Mouse (Mus musculus) myocyte (in vitro differentiated cells): ENCODE data around the gene Il1b. TPM values are rescaled to one million over a fixed set of nuclear protein-coding genes. Genes with fewer than 3 reads are reported as not detected.
A peak's percentile ranks its signal among the peaks of the same experiment; 100 is the strongest.

Experiments used
- H3K27me3 ChIP-seq: one replicate; pipeline ENCODE4 v1.6.1; 2011; ENCODE audit not compliant: control insufficient read depth, insufficient read depth, insufficient read length
- H3K36me3 ChIP-seq: one replicate; pipeline ENCODE4 v1.6.1; 2011; ENCODE audit not compliant: control insufficient read depth, insufficient read depth
- H3K4me2 ChIP-seq: one replicate; pipeline ENCODE4 v1.6.1; 2011; ENCODE audit warnings: low read depth, control low read depth
- H3K4me3 ChIP-seq: one replicate; pipeline ENCODE4 v1.5.1; 2011; ENCODE audit warnings: mild to moderate bottlenecking, control low read depth, moderate library complexity
- H3K79me2 ChIP-seq: one replicate; pipeline ENCODE4 v1.6.1; 2011; ENCODE audit not compliant: control insufficient read depth, insufficient read depth
- H3ac ChIP-seq: one replicate; pipeline ENCODE4 v1.6.1; 2011; ENCODE audit not compliant: control insufficient read depth, insufficient read length
- CEBPB ChIP-seq: IDR thresholded peaks from 2 replicates; pipeline ENCODE4 v1.6.1; 2011; ENCODE audit warnings: mild to moderate bottlenecking, moderate library complexity; ENCODE audit not compliant: poor library complexity, insufficient read depth, severe bottlenecking
- E2F4 ChIP-seq: IDR thresholded peaks from one replicate; pipeline ENCODE4 v1.6.1; 2011; ENCODE audit warnings: mild to moderate bottlenecking, control low read depth, moderate library complexity; ENCODE audit not compliant: insufficient read depth
- MAX ChIP-seq: IDR thresholded peaks from one replicate; pipeline ENCODE4 v1.6.1; 2011; ENCODE audit warnings: low read depth, mild to moderate bottlenecking, control low read depth
- MYOD1 ChIP-seq, 3 experiments: IDR thresholded peaks; one replicate each; pipeline ENCODE4 v1.6.1; 2011; ENCODE audit warnings: control low read depth in 2 of 3, low read depth in 2 of 3, mild to moderate bottlenecking in 2 of 3, moderate library complexity in 1 of 3; ENCODE audit not compliant: insufficient read length in 2 of 3, control insufficient read depth in 1 of 3
- MYOG ChIP-seq, 3 experiments: IDR thresholded peaks; one replicate each; pipeline ENCODE4 v1.6.1; 2011; ENCODE audit warnings: control low read depth in 2 of 3, low read depth in 2 of 3, mild to moderate bottlenecking in 2 of 3; ENCODE audit not compliant: insufficient read length in 2 of 3, control insufficient read depth in 1 of 3, insufficient read depth in 1 of 3
- POLR2A ChIP-seq: IDR thresholded peaks from one replicate; pipeline ENCODE4 v1.6.1; 2011; ENCODE audit warnings: low read depth, mild to moderate bottlenecking, control low read depth, moderate library complexity; ENCODE audit not compliant: insufficient read length
- POLR2AphosphoS2 ChIP-seq: IDR thresholded peaks from one replicate; pipeline ENCODE4 v1.6.1; 2011; ENCODE audit warnings: low read depth, control low read depth; ENCODE audit not compliant: insufficient read length
- REST ChIP-seq: IDR thresholded peaks from one replicate; pipeline ENCODE4 v1.6.1; 2011; ENCODE audit warnings: mild to moderate bottlenecking, control low read depth, moderate library complexity; ENCODE audit not compliant: insufficient read depth, insufficient read length
- SRF ChIP-seq: IDR thresholded peaks from one replicate; pipeline ENCODE4 v1.6.1; 2011; ENCODE audit warnings: low read depth; ENCODE audit not compliant: control insufficient read depth, insufficient read length
- TCF12 ChIP-seq: IDR thresholded peaks from one replicate; pipeline ENCODE4 v1.6.1; 2011; ENCODE audit warnings: mild to moderate bottlenecking, control low read depth; ENCODE audit not compliant: poor library complexity, insufficient read depth, severe bottlenecking
- TCF3 ChIP-seq: IDR thresholded peaks from one replicate; pipeline ENCODE4 v1.6.1; 2011; ENCODE audit warnings: low read depth, control low read depth; ENCODE audit not compliant: insufficient read length
- USF1 ChIP-seq: IDR thresholded peaks from one replicate; pipeline ENCODE4 v1.6.1; 2011; ENCODE audit warnings: low read depth, mild to moderate bottlenecking, control low read depth, moderate library complexity
- polyA plus RNA-seq: library from polyadenylated mRNA; unstranded; fragments of >200 nt; fragmentation: generic; extraction: Trizol; gene quantifications from one replicate; pipeline ENCODE4 v1.2.1, GENCODE M21; 2012; ENCODE audit warnings: missing spikeins

The Il1b gene
- polyA plus RNA-seq, 1 experiment = 0.47 TPM

DNA sequence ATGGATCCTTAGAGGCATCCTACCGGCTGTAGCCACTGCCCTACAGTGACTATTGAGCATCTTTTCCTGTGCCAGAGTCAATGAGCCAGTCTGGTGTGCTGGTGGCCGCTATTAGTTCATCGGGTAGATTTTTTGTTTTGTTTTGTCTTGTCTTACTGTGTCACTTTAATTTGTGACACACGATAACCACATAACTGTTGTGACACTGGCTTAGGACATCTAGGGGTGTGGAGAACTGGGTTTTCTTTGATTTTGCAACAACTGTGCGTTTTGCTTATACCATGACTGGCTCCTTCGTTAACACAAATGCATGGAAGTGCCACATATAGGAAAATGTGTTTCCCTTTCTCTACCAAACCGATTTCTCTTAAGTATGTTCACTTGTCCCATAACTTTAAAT lies 39.4 kb upstream of the Il1b start:
- TF ChIP-seq USF1 = no peak
- no peak for TF ChIP-seq CEBPB
- no peak for TF ChIP-seq SRF
- TF ChIP-seq TCF3 = no peak
- no peak for TF ChIP-seq MAX
- no peak for TF ChIP-seq TCF12
- no peak for TF ChIP-seq REST
- TF ChIP-seq POLR2A = no peak
- no peak for TF ChIP-seq MYOD1 (IDR thresholded peaks at IDR 0.05; ENCODE audit: control insufficient read depth in 1 of 3, insufficient read length in 2 of 3, low read depth in 2 of 3)
- no peak for TF ChIP-seq MYOG (IDR thresholded peaks at IDR 0.05; ENCODE audit: control insufficient read depth in 1 of 3, insufficient read depth in 1 of 3, insufficient read length in 2 of 3, low read depth in 2 of 3)
- no peak overlapping the region for H3ac ChIP-seq
- no peak overlapping the region for H3K4me3 ChIP-seq
- H3K79me2 ChIP-seq = no peaks in the 10 kb centered on the region
- H3K36me3 ChIP-seq = no peaks in the 10 kb centered on the region
- H3K27me3 ChIP-seq = no peaks in the 10 kb centered on the region
- no peak overlapping the region for H3K4me2 ChIP-seq

GRCm38 (mm10) chr2:129408476-129408875 lies 37.5 kb upstream of the Il1b start:
- Histone ChIP-seq H3K4me3 (no peak overlapping the region), H3K27me3 (no peaks in the 10 kb centered on the region), H3K79me2 (no peaks in the 10 kb centered on the region), H3ac (no peak overlapping the region), H3K4me2 (peak overlapping the region; percentile 70), H3K36me3 (no peaks in the 10 kb centered on the region)
- no peak for TF ChIP-seq USF1
- TF ChIP-seq TCF3 = no peak

- no peak overlapping the region for H3ac ChIP-seq
- no peak overlapping the region for H3K4me2 ChIP-seq
- no peaks in the 10 kb centered on the region for H3K36me3 ChIP-seq
- no peak overlapping the region for H3K4me3 ChIP-seq
- H3K27me3 ChIP-seq = no peaks in the 10 kb centered on the region
- no peak for TF ChIP-seq POLR2AphosphoS2
- TF ChIP-seq MYOG (IDR thresholded peaks at IDR 0.05; ENCODE audit: control insufficient read depth in 1 of 3, insufficient read depth in 1 of 3, insufficient read length in 2 of 3, low read depth in 2 of 3) = no peak
- TF ChIP-seq POLR2A = no peak
- TF ChIP-seq MAX = no peak
- no peak for TF ChIP-seq SRF
- TF ChIP-seq TCF3 = no peak
- no peak for TF ChIP-seq CEBPB
- TF ChIP-seq REST = no peak
- no peak for TF ChIP-seq USF1
- no peak for TF ChIP-seq MYOD1 (IDR thresholded peaks at IDR 0.05; ENCODE audit: control insufficient read depth in 1 of 3, insufficient read length in 2 of 3, low read depth in 2 of 3)
- TF ChIP-seq TCF12 = no peak
- no peak for TF ChIP-seq E2F4
- no peaks in the 10 kb centered on the region for H3K79me2 ChIP-seq
Measured at GRCm38 (mm10) chr2:129407596-129407995, 36.7 kb upstream of the Il1b start.

GRCm38 (mm10) chr2:129406508-129406907 lies 35.6 kb upstream of the Il1b start:
- no peak overlapping the region for H3K4me3 ChIP-seq
- no peaks in the 10 kb centered on the region for H3K36me3 ChIP-seq
- H3K4me2 ChIP-seq = no peak overlapping the region
- no peaks in the 10 kb centered on the region for H3K79me2 ChIP-seq
- TF ChIP-seq MAX = no peak
- no peak for TF ChIP-seq TCF3
- TF ChIP-seq MYOG (IDR thresholded peaks at IDR 0.05; ENCODE audit: control insufficient read depth in 1 of 3, insufficient read depth in 1 of 3, insufficient read length in 2 of 3, low read depth in 2 of 3) = no peak
- no peak for TF ChIP-seq SRF
- TF ChIP-seq POLR2AphosphoS2 = no peak
- no peak for TF ChIP-seq REST
- no peak for TF ChIP-seq USF1
- no peak for TF ChIP-seq E2F4
- TF ChIP-seq CEBPB = no peak
- TF ChIP-seq MYOD1 (IDR thresholded peaks at IDR 0.05; ENCODE audit: control insufficient read depth in 1 of 3, insufficient read length in 2 of 3, low read depth in 2 of 3) = no peak
- no peak for TF ChIP-seq TCF12
- no peak for TF ChIP-seq POLR2A
- no peak overlapping the region for H3ac ChIP-seq
- H3K27me3 ChIP-seq = no peaks in the 10 kb centered on the region

- no peak overlapping the region for H3K4me3 ChIP-seq
- H3K27me3 ChIP-seq = no peaks in the 10 kb centered on the region
- H3K4me2 ChIP-seq = no peak overlapping the region
- no peaks in the 10 kb centered on the region for H3K36me3 ChIP-seq
- no peak for TF ChIP-seq SRF
- TF ChIP-seq MYOD1 (IDR thresholded peaks at IDR 0.05; ENCODE audit: control insufficient read depth in 1 of 3, insufficient read length in 2 of 3, low read depth in 2 of 3) = no peak
- no peak overlapping the region for H3ac ChIP-seq
- H3K79me2 ChIP-seq = no peaks in the 10 kb centered on the region
Measured at GRCm38 (mm10) chr2:129403786-129404185, 32.8 kb upstream of the Il1b start.
